Mouse (Mus musculus): ENCODE measurements around the gene Ncbp3. TPM values are rescaled to one million over a fixed set of nuclear protein-coding genes. Genes with fewer than 3 reads are reported as not detected.
A peak's percentile ranks its signal among the peaks of the same experiment; 100 is the strongest.

The Ncbp3 gene
- total and polyA plus RNA-seq, 3 experiments = 8.4 to 9.3 TPM; not detected in 1

DNA sequence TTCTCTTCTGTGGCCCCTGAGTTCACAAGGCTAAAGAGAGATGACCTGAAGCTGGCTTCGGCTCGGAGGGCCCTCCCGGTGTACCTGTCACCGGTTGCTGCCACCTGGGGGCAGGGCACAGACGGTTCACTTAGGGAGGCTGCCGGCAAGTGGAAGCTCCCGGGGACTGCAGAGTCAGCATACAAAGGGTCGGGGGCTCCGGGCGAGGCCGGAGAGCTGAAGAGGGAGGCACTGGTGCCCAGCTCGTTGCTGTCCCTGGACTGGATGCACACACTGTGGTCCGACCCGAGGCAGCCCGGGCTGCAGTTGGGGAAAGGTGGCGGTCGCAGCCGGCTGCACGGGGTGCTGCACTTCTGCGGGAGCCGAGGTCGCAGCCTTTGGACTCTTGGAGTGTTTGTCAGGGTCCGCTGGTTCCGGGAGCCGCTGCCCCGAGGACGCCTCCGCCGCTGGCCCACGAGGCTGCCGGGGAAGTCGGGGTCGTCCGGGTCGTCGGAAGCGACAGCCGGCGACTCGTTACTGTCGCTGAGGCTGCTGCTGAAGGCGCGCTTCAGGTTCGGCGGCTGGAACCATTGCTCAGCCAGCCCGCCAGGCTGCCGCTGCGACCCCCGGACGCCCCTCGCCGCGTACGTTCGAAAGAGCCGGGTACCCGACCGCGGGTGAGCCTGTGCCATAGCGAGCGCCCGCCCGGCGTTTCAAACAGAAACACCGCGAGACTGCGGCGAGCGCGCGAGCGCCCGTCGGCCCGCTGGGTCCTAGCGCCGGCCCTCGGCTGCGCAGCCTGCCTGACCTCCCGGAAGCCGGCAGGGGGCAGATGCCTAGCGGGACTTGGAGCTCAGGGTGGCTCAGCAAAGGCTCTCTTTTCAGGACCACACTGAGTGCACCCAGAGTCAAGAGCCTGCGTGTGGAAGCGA, 90.3 kb downstream of the Ncbp3 start, which contains the start of gene Haspin (continued):
- TF ChIP-seq ZNF384 (IDR thresholded peaks at IDR 0.05; ENCODE audit: low read depth, low read length) (no peak), MYB (IDR thresholded peaks at IDR 0.05; ENCODE audit: low read depth, low read length) (no peak), ZC3H11A (IDR thresholded peaks at IDR 0.05; ENCODE audit: low read depth, low read length) (no peak; the same call in 1 of the 2 replicates), ELF1 (IDR thresholded peaks at IDR 0.05; ENCODE audit: low read depth, low read length) (peak; percentile 74; the same call in 1 of the 2 replicates), E2F4 (IDR thresholded peaks at IDR 0.05; ENCODE audit: borderline replicate concordance, low read depth, low read length) (peak; percentile 44; the same call in 1 of the 2 replicates)

Other genes starting within 250 kb of the Ncbp3 start
- gene Atp2a3, start 86.6 kb upstream of the Ncbp3 start, total RNA-seq (2012; rRNA removed) = 10.7 and 16.4 TPM in 2 replicates
- gene Atp2a3, start 86.6 kb upstream of the Ncbp3 start, polyA plus RNA-seq (2012; ENCODE audit: insufficient read depth in 1 of 2, insufficient read length in 2 of 2, low read depth in 1 of 2, low replicate concordance in 2 of 2, missing spikeins in 1 of 2) = 10 to 100 TPM in 1 of 2 experiments, not detected in 1; 49.9 TPM
- 3.0 and 3.1 TPM in 2 replicates for gene P2rx1, start 48.7 kb upstream of the Ncbp3 start, total RNA-seq (2012; rRNA removed)
- gene P2rx1, start 48.7 kb upstream of the Ncbp3 start, polyA plus RNA-seq (2012; ENCODE audit: insufficient read depth in 1 of 2, insufficient read length in 2 of 2, low read depth in 1 of 2, low replicate concordance in 2 of 2, missing spikeins in 1 of 2) = 1 to 10 TPM in 1 of 2 experiments, not detected in 1; 8.1 TPM
- 5.3 and 5.8 TPM in 2 replicates for gene Camkk1, start 28.8 kb upstream of the Ncbp3 start, total RNA-seq (2012; rRNA removed)
- 1 to 10 TPM in 1 of 2 experiments, not detected in 1; 6.6 TPM for gene Camkk1, start 28.8 kb upstream of the Ncbp3 start, polyA plus RNA-seq (2012; ENCODE audit: insufficient read depth in 1 of 2, insufficient read length in 2 of 2, low read depth in 1 of 2, low replicate concordance in 2 of 2, missing spikeins in 1 of 2)
- 0.04 and 0.16 TPM in 2 replicates for gene Itgae, start 42.8 kb downstream of the Ncbp3 start, total RNA-seq (2012; rRNA removed)
- gene Itgae, start 42.8 kb downstream of the Ncbp3 start, polyA plus RNA-seq (2012; ENCODE audit: insufficient read depth in 1 of 2, insufficient read length in 2 of 2, low read depth in 1 of 2, low replicate concordance in 2 of 2, missing spikeins in 1 of 2) = under 1 TPM in 1 of 2 experiments, not detected in 1; 0.22 TPM
- gene Haspin, start 90.5 kb downstream of the Ncbp3 start, total RNA-seq (2012; rRNA removed) = 22.9 and 26.9 TPM in 2 replicates
- gene Haspin, start 90.5 kb downstream of the Ncbp3 start, polyA plus RNA-seq (2012; ENCODE audit: insufficient read depth in 1 of 2, insufficient read length in 2 of 2, low read depth in 1 of 2, low replicate concordance in 2 of 2, missing spikeins in 1 of 2) = 10 to 100 TPM in 1 of 2 experiments, not detected in 1; 28.3 TPM
- gene P2rx5, start 112.6 kb downstream of the Ncbp3 start, total RNA-seq (2012; rRNA removed) = 0.04 and 0.07 TPM in 2 replicates
- under 1 TPM in 1 of 2 experiments, not detected in 1; 0.25 TPM for gene P2rx5, start 112.6 kb downstream of the Ncbp3 start, polyA plus RNA-seq (2012; ENCODE audit: insufficient read depth in 1 of 2, insufficient read length in 2 of 2, low read depth in 1 of 2, low replicate concordance in 2 of 2, missing spikeins in 1 of 2)
- gene Emc6, start 129.3 kb downstream of the Ncbp3 start, total RNA-seq (2012; rRNA removed) = 158 and 179 TPM in 2 replicates
- gene Emc6, start 129.3 kb downstream of the Ncbp3 start, polyA plus RNA-seq (2012; ENCODE audit: insufficient read depth in 1 of 2, insufficient read length in 2 of 2, low read depth in 1 of 2, low replicate concordance in 2 of 2, missing spikeins in 1 of 2) = 100 to 1,000 TPM in 1 of 2 experiments, not detected in 1; 211 TPM
- 12.6 and 13.1 TPM in 2 replicates for gene Tax1bp3, start 129.3 kb downstream of the Ncbp3 start, total RNA-seq (2012; rRNA removed)
- gene Tax1bp3, start 129.3 kb downstream of the Ncbp3 start, polyA plus RNA-seq (2012; ENCODE audit: insufficient read depth in 1 of 2, insufficient read length in 2 of 2, low read depth in 1 of 2, low replicate concordance in 2 of 2, missing spikeins in 1 of 2) = 10 to 100 TPM in 1 of 2 experiments, not detected in 1; 30.9 TPM
- gene Ctns, start 151.3 kb downstream of the Ncbp3 start, total RNA-seq (2012; rRNA removed) = 5.1 and 5.4 TPM in 2 replicates
- 1 to 10 TPM in 1 of 2 experiments, not detected in 1; 9.4 TPM for gene Ctns, start 151.3 kb downstream of the Ncbp3 start, polyA plus RNA-seq (2012; ENCODE audit: insufficient read depth in 1 of 2, insufficient read length in 2 of 2, low read depth in 1 of 2, low replicate concordance in 2 of 2, missing spikeins in 1 of 2)
- 1.0 and 1.4 TPM in 2 replicates for gene Shpk, start 151.7 kb downstream of the Ncbp3 start, total RNA-seq (2012; rRNA removed)
- gene Shpk, start 151.7 kb downstream of the Ncbp3 start, polyA plus RNA-seq (2012; ENCODE audit: insufficient read depth in 1 of 2, insufficient read length in 2 of 2, low read depth in 1 of 2, low replicate concordance in 2 of 2, missing spikeins in 1 of 2) = 1 to 10 TPM in 1 of 2 experiments, not detected in 1; 1.6 TPM
- gene Trpv1, start 186.5 kb downstream of the Ncbp3 start, total RNA-seq (2012; rRNA removed) = not detected in 2 replicates
- not detected for gene Trpv1, start 186.5 kb downstream of the Ncbp3 start, polyA plus RNA-seq (2012; ENCODE audit: insufficient read depth in 1 of 2, insufficient read length in 2 of 2, low read depth in 1 of 2, low replicate concordance in 2 of 2, missing spikeins in 1 of 2)
- not detected in 2 replicates for gene Trpv3, start 219.6 kb downstream of the Ncbp3 start, total RNA-seq (2012; rRNA removed)
- gene Trpv3, start 219.6 kb downstream of the Ncbp3 start, polyA plus RNA-seq (2012; ENCODE audit: insufficient read depth in 1 of 2, insufficient read length in 2 of 2, low read depth in 1 of 2, low replicate concordance in 2 of 2, missing spikeins in 1 of 2) = not detected

All from MEL (cell line).